In the genomic region with DNA sequence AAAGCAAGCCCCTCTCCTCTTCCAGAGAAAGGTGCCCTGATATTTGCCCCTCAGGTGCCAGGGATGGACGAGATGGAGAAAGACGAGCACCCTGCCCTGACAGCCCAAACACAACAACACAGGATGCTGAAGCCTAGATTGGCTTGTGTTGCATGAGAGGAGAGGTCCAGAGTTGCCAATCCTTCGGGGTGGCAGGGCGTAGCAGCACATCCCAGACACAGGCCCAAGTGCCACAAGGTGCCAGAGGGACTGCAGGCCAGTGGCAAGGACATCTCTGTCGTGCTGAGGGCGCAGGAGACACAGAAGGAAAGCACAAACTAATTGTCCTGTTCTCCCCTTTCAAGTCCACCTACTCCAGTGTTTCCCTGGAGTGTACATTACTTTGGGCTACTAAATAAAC, we compare ENCODE assay signal across 11 mouse cellular contexts. TPM values are rescaled to one million over a fixed set of nuclear protein-coding genes. Genes with fewer than 3 reads are reported as not detected.
DNase-seq lines count a peak whose midpoint lies in the region; ATAC-seq and TF ChIP-seq lines count a peak whose summit lies in the region.
"Had no signal": no experiment of that assay in that cellular context is flagged by ENCODE, and none has a peak within 500 bp of the region (broad histone marks: within the 10 kb centered on the region; RNA-seq: fewer than 3 reads in every experiment).

No protein-coding gene starts in this region.

- peak overlapping the region; percentile 27 for H3K4me2 ChIP-seq in hindbrain, embryonic 13.5 days
- no peak overlapping the region for H3K4me2 ChIP-seq in myocyte (ENCODE audit: low read depth)
- H3K4me2 ChIP-seq: heart, embryonic 11.5 days; liver, embryonic 13.5 days had no signal

- H3K36me3 ChIP-seq in heart, adult 2 months (ENCODE audit: control insufficient read depth, insufficient read depth, low read length): peaks cover 6% of the 10 kb centered on the region; the same call in 1 of the 2 replicates
- H3K36me3 ChIP-seq in embryonic facial prominence, embryonic 10.5 days (replicated peaks): peaks cover 43% of the 10 kb centered on the region
- peaks cover 6% of the 10 kb centered on the region for H3K36me3 ChIP-seq in hindbrain, embryonic 13.5 days
- peaks cover 10% of the 10 kb centered on the region for H3K36me3 ChIP-seq in myocyte (ENCODE audit: control insufficient read depth, insufficient read depth)

- H3K79me2 ChIP-seq in heart, adult 2 months (replicated peaks; ENCODE audit: control insufficient read depth, insufficient read depth, low read length): peaks cover 33% of the 10 kb centered on the region
- peaks cover 98% of the 10 kb centered on the region for H3K79me2 ChIP-seq in myocyte (ENCODE audit: control insufficient read depth, insufficient read depth)

- no peaks in the 10 kb centered on the region for H3K27me3 ChIP-seq in heart, adult 2 months (ENCODE audit: control insufficient read depth, insufficient read depth, low read length)
- no peaks in the 10 kb centered on the region for H3K27me3 ChIP-seq in embryonic facial prominence, embryonic 10.5 days (replicated peaks; ENCODE audit: low read depth, poor library complexity, severe bottlenecking)
- H3K27me3 ChIP-seq in hindbrain, embryonic 13.5 days: no peaks in the 10 kb centered on the region
- H3K27me3 ChIP-seq in myocyte (ENCODE audit: control insufficient read depth, insufficient read depth, insufficient read length): no peaks in the 10 kb centered on the region

- intact Hi-C loops in heart, adult 2 months (cut with DNase I): loop anchor here (2.0 kb wide), 1 partner anchor 13 kb away; no protein-coding TSS in a partner anchor

- 47% methylated on average over 6 of the region's 6 CpGs for WGBS in heart, adult 2 months
- 75% methylated on average over 6 of the region's 6 CpGs for WGBS in embryonic facial prominence, embryonic 10.5 days
- 77% methylated on average over 6 of the region's 6 CpGs for WGBS in hindbrain, embryonic 13.5 days

- no peak for DNase-seq in heart, adult 2 months
- DNase-seq in heart, adult 8-10 months (ENCODE audit: low spot score): no peak
- DNase-seq in embryonic facial prominence, embryonic 10.5 days (ENCODE audit: low spot score): no peak
- DNase-seq in spleen, postnatal 36 days (ENCODE audit: low spot score in 2 of 2): no peak
- no peak for DNase-seq in left cerebral cortex, adult 9 months (ENCODE audit: low spot score in 2 of 2)
- DNase-seq: kidney, adult 2 months; liver, embryonic 13.5 days had no signal

- no peak overlapping the region for H3ac ChIP-seq in myocyte (ENCODE audit: control insufficient read depth, insufficient read length)

- TF ChIP-seq CTCF in heart, adult 2 months (IDR thresholded peaks at IDR 0.05): no peak

- no peak for TF ChIP-seq EP300 in heart, adult 2 months (IDR thresholded peaks at IDR 0.05; ENCODE audit: insufficient read depth, low read depth, low read length)

- H3K4me3 ChIP-seq in heart, adult 2 months: no peak overlapping the region; the same call in 1 of the 2 replicates
- peak overlapping the region; percentile 2; the same call in 1 of the 2 replicates for H3K4me3 ChIP-seq in embryonic facial prominence, embryonic 10.5 days
- no peak overlapping the region for H3K4me3 ChIP-seq in hindbrain, embryonic 13.5 days
- no peak overlapping the region for H3K4me3 ChIP-seq in myocyte
- H3K4me3 ChIP-seq: liver, embryonic 13.5 days had no signal

- H3K27ac ChIP-seq in heart, adult 2 months: peak overlapping the region; percentile 74
- no peak overlapping the region for H3K27ac ChIP-seq in embryonic facial prominence, embryonic 10.5 days (replicated peaks)
- H3K27ac ChIP-seq in hindbrain, embryonic 13.5 days: peak overlapping the region; percentile 71
- H3K27ac ChIP-seq: liver, embryonic 13.5 days had no signal

- TF ChIP-seq POLR2A in heart, adult 2 months (IDR thresholded peaks at IDR 0.05; ENCODE audit: insufficient read depth, low read depth, low read length): no peak
- peak; percentile 30 for TF ChIP-seq POLR2A in myocyte (IDR thresholded peaks at IDR 0.05; ENCODE audit: insufficient read length, low read depth)

- peaks cover 74% of the 10 kb centered on the region for H3K4me1 ChIP-seq in heart, adult 2 months (ENCODE audit: control insufficient read depth, insufficient read depth, low read length)
- peaks cover 84% of the 10 kb centered on the region for H3K4me1 ChIP-seq in embryonic facial prominence, embryonic 10.5 days
- H3K4me1 ChIP-seq in hindbrain, embryonic 13.5 days (replicated peaks): peaks cover 86% of the 10 kb centered on the region

- H3K9ac ChIP-seq in heart, adult 2 months (ENCODE audit: low read depth, low read length): no peak overlapping the region
- peak overlapping the region; percentile 53 for H3K9ac ChIP-seq in hindbrain, embryonic 13.5 days
- H3K9ac ChIP-seq: liver, embryonic 13.5 days had no signal

- ATAC-seq in hindbrain, embryonic 13.5 days (ENCODE audit: low FRiP score): no peak
- ATAC-seq in megakaryocyte-erythroid progenitor cell, adult 5-6 weeks (replicated peaks; ENCODE audit: low FRiP score, low TSS enrichment, poor library complexity, severe bottlenecking): no peak

- no peaks in the 10 kb centered on the region for H3K9me3 ChIP-seq in embryonic facial prominence, embryonic 10.5 days
- H3K9me3 ChIP-seq in hindbrain, embryonic 13.5 days: no peaks in the 10 kb centered on the region
- H3K9me3 ChIP-seq: liver, embryonic 13.5 days had no signal

TF ChIP-seq in myocyte, 11 proteins besides CTCF, POLR2A, EP300 and RAD21:
- TF ChIP-seq MAX (IDR thresholded peaks at IDR 0.05; ENCODE audit: low read depth): no peak
- no peak for TF ChIP-seq TCF12 (IDR thresholded peaks at IDR 0.05; ENCODE audit: insufficient read depth, poor library complexity, severe bottlenecking)
- TF ChIP-seq MYOG (IDR thresholded peaks at IDR 0.05; ENCODE audit: control insufficient read depth in 1 of 3, insufficient read depth in 1 of 3, insufficient read length in 2 of 3, low read depth in 2 of 3): no peak
- no peak for TF ChIP-seq REST (IDR thresholded peaks at IDR 0.05; ENCODE audit: insufficient read depth, insufficient read length)
- no peak for TF ChIP-seq MYOD1 (IDR thresholded peaks at IDR 0.05; ENCODE audit: control insufficient read depth in 1 of 3, insufficient read length in 2 of 3, low read depth in 2 of 3)
- TF ChIP-seq POLR2AphosphoS2 (IDR thresholded peaks at IDR 0.05; ENCODE audit: insufficient read length, low read depth): no peak
- TF ChIP-seq TCF3 (IDR thresholded peaks at IDR 0.05; ENCODE audit: insufficient read length, low read depth): no peak
- TF ChIP-seq USF1 (IDR thresholded peaks at IDR 0.05; ENCODE audit: low read depth): no peak
- no peak for TF ChIP-seq CEBPB (IDR thresholded peaks at IDR 0.05; ENCODE audit: insufficient read depth, poor library complexity, severe bottlenecking)
- no peak for TF ChIP-seq E2F4 (IDR thresholded peaks at IDR 0.05; ENCODE audit: insufficient read depth)
- TF ChIP-seq SRF (IDR thresholded peaks at IDR 0.05; ENCODE audit: control insufficient read depth, insufficient read length, low read depth): no peak
TF ChIP-seq in myocyte: peak in this region for 0.

RNA-seq across cellular contexts. Expression of a gene that starts 8.2 kb away (rescaled TPM):
- 10 to 100 TPM; 56.7 to 56.8 TPM for total RNA-seq in heart, adult 2 months (2021)
- 34.9 and 46.0 TPM in 2 replicates for polyA plus RNA-seq in heart, adult 2 months (2012; rRNA removed)
- total RNA-seq in heart, adult 8-10 months (2022): 10 to 100 TPM; 44.5 to 53.3 (median 49.0) TPM
- polyA plus RNA-seq in embryonic facial prominence, embryonic 10.5 days (2016; fragmentation: Nextera tagmentation; extraction: Ambion mirVana): 8.5 and 10.7 TPM in 2 replicates
- polyA plus RNA-seq in hindbrain, embryonic 13.5 days (2015; fragmentation: Nextera tagmentation; extraction: Ambion mirVana): 10.3 and 10.4 TPM in 2 replicates
- 54.5 TPM for polyA plus RNA-seq in myocyte (2012; fragmentation: generic; extraction: Trizol)
- 16.3 and 16.4 TPM in 2 replicates for total RNA-seq in megakaryocyte-erythroid progenitor cell, adult 5-6 weeks (2014; fragmentation: Nextera tagmentation)
- total RNA-seq in megakaryocyte-erythroid progenitor cell, adult 5-6 weeks (2017): 6.7 and 7.7 TPM in 2 replicates

RNA-seq across cellular contexts. Expression of a gene that starts 35.4 kb away (rescaled TPM):
- 10 to 100 TPM; 14.4 to 16.7 TPM for total RNA-seq in heart, adult 2 months (2021)
- 26.7 and 30.3 TPM in 2 replicates for polyA plus RNA-seq in heart, adult 2 months (2012; rRNA removed)
- 10 to 100 TPM; 12.4 to 17.8 (median 15.9) TPM for total RNA-seq in heart, adult 8-10 months (2022)
- polyA plus RNA-seq in embryonic facial prominence, embryonic 10.5 days (2016; fragmentation: Nextera tagmentation; extraction: Ambion mirVana): 99.6 and 100 TPM in 2 replicates
- polyA plus RNA-seq in hindbrain, embryonic 13.5 days (2015; fragmentation: Nextera tagmentation; extraction: Ambion mirVana): 78.8 and 84.8 TPM in 2 replicates
- 40.4 TPM for polyA plus RNA-seq in myocyte (2012; fragmentation: generic; extraction: Trizol)
- total RNA-seq in megakaryocyte-erythroid progenitor cell, adult 5-6 weeks (2014; fragmentation: Nextera tagmentation): 25.6 and 41.4 TPM in 2 replicates
- total RNA-seq in megakaryocyte-erythroid progenitor cell, adult 5-6 weeks (2017): 16.8 and 17.0 TPM in 2 replicates
